Mouse (Mus musculus) lung, adult 2 months (tissue): Measurements from ENCODE around the gene Map6.

Experiments
- CTCF ChIP-seq: fragments of 200-500 bp; IDR thresholded peaks from 2 replicates; pipeline ENCODE4 v1.5.1; 2011; ENCODE audit warnings: mild to moderate bottlenecking, low read length, control low read depth; ENCODE audit not compliant: insufficient read depth
- POLR2A ChIP-seq: fragments of 200-500 bp; IDR thresholded peaks from 2 replicates; pipeline ENCODE4 v1.6.1; 2011; ENCODE audit warnings: low read depth, mild to moderate bottlenecking, control low read depth, low read length, borderline replicate concordance; ENCODE audit errors: extremely low read depth

DNA sequence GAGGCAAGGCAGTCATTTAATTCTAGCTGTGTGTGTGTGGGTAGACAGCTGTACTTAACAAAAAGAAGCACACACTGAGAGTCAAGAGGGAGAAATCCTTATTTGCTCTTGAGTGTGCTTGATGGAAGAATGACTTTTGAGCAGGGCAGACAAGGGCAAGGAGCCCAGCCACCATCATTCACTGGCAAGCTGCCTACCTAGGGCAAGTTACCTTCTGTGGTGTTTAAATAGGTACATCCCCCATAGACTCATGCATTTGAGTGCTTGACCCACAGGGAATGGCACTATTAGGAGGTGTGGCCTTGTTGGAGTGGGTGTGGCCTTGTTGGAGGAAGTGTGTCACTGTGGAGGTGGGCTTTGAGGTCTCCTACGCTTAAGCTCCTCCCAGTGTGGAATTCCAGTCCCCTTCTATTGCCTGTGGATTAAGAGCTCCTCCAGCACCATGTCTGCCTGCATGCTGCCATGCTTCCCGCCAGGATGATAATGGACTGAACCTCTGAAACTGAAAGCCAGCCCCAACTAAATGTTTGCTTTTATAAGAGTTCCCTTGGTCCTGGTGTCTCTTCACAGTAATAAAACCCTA, 27.0 kb downstream of the Map6 start:
- TF ChIP-seq POLR2A: no peak
- no peak for TF ChIP-seq CTCF
